Mouse (Mus musculus) kidney, embryonic 14.5 days (tissue): ENCODE measurements around the gene Sf3b1. TPM values are rescaled to one million over a fixed set of nuclear protein-coding genes. Genes with fewer than 3 reads are reported as not detected.

Source experiments
- polyA plus RNA-seq: library from polyadenylated mRNA; unstranded; fragments of >200 nt; fragmentation: Nextera tagmentation; extraction: Ambion mirVana; gene quantifications from 2 replicates; pipeline ENCODE4 v1.2.1, GENCODE M21; 2014

Gene Sf3b1
- polyA plus RNA-seq, 1 experiment from 2014 or later = 336 TPM

Other genes starting within 250 kb of the Sf3b1 start
- 5.3 and 9.0 TPM in 2 replicates for gene Ankrd44, start 101.1 kb downstream of the Sf3b1 start, polyA plus RNA-seq
- gene Coq10b, start 25.3 kb upstream of the Sf3b1 start, polyA plus RNA-seq = 14.3 and 15.1 TPM in 2 replicates
- 508 and 679 TPM in 2 replicates for gene Hspe1, start 60.7 kb upstream of the Sf3b1 start, polyA plus RNA-seq
- 359 and 402 TPM in 2 replicates for gene Hspd1, start 60.8 kb upstream of the Sf3b1 start, polyA plus RNA-seq
- gene Mob4, start 103.8 kb upstream of the Sf3b1 start, polyA plus RNA-seq = 144 and 172 TPM in 2 replicates
- 4.8 and 6.6 TPM in 2 replicates for gene Rftn2, start 199.3 kb upstream of the Sf3b1 start, polyA plus RNA-seq
- gene Mars2, start 209.7 kb upstream of the Sf3b1 start, polyA plus RNA-seq = 2.1 and 2.4 TPM in 2 replicates